Mouse (Mus musculus): ENCODE results near the gene Rab44.

Gene Rab44

GRCm38 (mm10) chr17:29135066-29135465 is 21.1 kb downstream of the Rab44 start:
- DNase-seq (ENCODE audit: low spot score): no peak

- no peak for DNase-seq (ENCODE audit: low spot score)
Observed at GRCm38 (mm10) chr17:29136236-29136635, 22.3 kb downstream of the Rab44 start.

- no peak for DNase-seq (ENCODE audit: low spot score)
Observed at GRCm38 (mm10) chr17:29137906-29138305, 24.0 kb downstream of the Rab44 start.

- DNase-seq (ENCODE audit: low spot score): no peak
Observed at GRCm38 (mm10) chr17:29141577-29141976, 27.6 kb downstream of the Rab44 start.

GRCm38 (mm10) chr17:29143266-29143665 is 29.3 kb downstream of the Rab44 start:
- DNase-seq (ENCODE audit: low spot score): no peak

GRCm38 (mm10) chr17:29145101-29145500 is 31.2 kb downstream of the Rab44 start:
- no peak for DNase-seq (ENCODE audit: low spot score)

GRCm38 (mm10) chr17:29147273-29147672 is 33.3 kb downstream of the Rab44 start:
- DNase-seq (ENCODE audit: low spot score): no peak

GRCm38 (mm10) chr17:29147773-29148172 is 33.8 kb downstream of the Rab44 start:
- DNase-seq (ENCODE audit: low spot score): no peak

GRCm38 (mm10) chr17:29149766-29150165 is 35.8 kb downstream of the Rab44 start:
- no peak for DNase-seq (ENCODE audit: low spot score)

- DNase-seq (ENCODE audit: low spot score): no peak
Observed at GRCm38 (mm10) chr17:29152547-29152946, 38.6 kb downstream of the Rab44 start.

GRCm38 (mm10) chr17:29154247-29154646 is 40.3 kb downstream of the Rab44 start:
- DNase-seq (ENCODE audit: low spot score): no peak

GRCm38 (mm10) chr17:29155355-29156135 is 41.6 kb downstream of the Rab44 start:
- no peak for DNase-seq (ENCODE audit: low spot score)

GRCm38 (mm10) chr17:29156396-29156795 is 42.5 kb downstream of the Rab44 start:
- no peak for DNase-seq (ENCODE audit: low spot score)

GRCm38 (mm10) chr17:29156866-29157265 is 42.9 kb downstream of the Rab44 start:
- DNase-seq (ENCODE audit: low spot score): no peak

GRCm38 (mm10) chr17:29158899-29159298 is 45.0 kb downstream of the Rab44 start:
- DNase-seq (ENCODE audit: low spot score): no peak

GRCm38 (mm10) chr17:29159320-29159719 is 45.4 kb downstream of the Rab44 start:
- no peak for DNase-seq (ENCODE audit: low spot score)

GRCm38 (mm10) chr17:29159743-29160455 is 46.0 kb downstream of the Rab44 start:
- DNase-seq (ENCODE audit: low spot score): no peak

GRCm38 (mm10) chr17:29162334-29162733 is 48.4 kb downstream of the Rab44 start:
- DNase-seq (ENCODE audit: low spot score): no peak

GRCm38 (mm10) chr17:29164469-29165111 is 50.6 kb downstream of the Rab44 start:
- DNase-seq (ENCODE audit: low spot score): no peak

- DNase-seq (ENCODE audit: low spot score): no peak
Observed at GRCm38 (mm10) chr17:29165452-29165851, 51.5 kb downstream of the Rab44 start.

GRCm38 (mm10) chr17:29165967-29166578 is 52.1 kb downstream of the Rab44 start:
- DNase-seq (ENCODE audit: low spot score): no peak

GRCm38 (mm10) chr17:29167371-29167770 is 53.4 kb downstream of the Rab44 start:
- no peak for DNase-seq (ENCODE audit: low spot score)
